Mouse (Mus musculus): ENCODE measurements around the gene Sec24b. TPM values are rescaled to one million over a fixed set of nuclear protein-coding genes. Genes with fewer than 3 reads are reported as not detected.

Sec24b gene
- total and polyA plus RNA-seq, 2 experiments from 2014 or later: 12.9 to 22.7 TPM

- TF ChIP-seq EP300 (IDR thresholded peaks at IDR 0.05; ENCODE audit: low read depth) (no peak), CTCF (IDR thresholded peaks at IDR 0.05; ENCODE audit: low read depth) (no peak)
- Histone ChIP-seq H3K4me3 (ENCODE audit: low read depth, low read length) (no peak overlapping the region), H3K4me2 (ENCODE audit: low read depth, low read length) (no peak overlapping the region), H3K4me1 (ENCODE audit: control insufficient read depth, insufficient read depth) (no peaks in the 10 kb centered on the region), H3K9ac (replicated peaks; ENCODE audit: low read depth, low read length) (no peak overlapping the region), H3K36me3 (replicated peaks; ENCODE audit: control insufficient read depth, insufficient read depth, low read length) (no peaks in the 10 kb centered on the region), H3K27ac (ENCODE audit: low read depth) (no peak overlapping the region), H3K9me3 (replicated peaks; ENCODE audit: control insufficient read depth, low read length) (no peaks in the 10 kb centered on the region), H3K27me3 (ENCODE audit: control insufficient read depth, insufficient read depth, low read length) (no peaks in the 10 kb centered on the region)
- ATAC-seq (ENCODE audit: insufficient read depth, low read depth): no peak
- 60% methylated on average over 9 of the region's 9 CpGs for WGBS
- DNase-seq (ENCODE audit: low spot score): no peak
Observed at GRCm38 (mm10) chr3:129936561-129936960, 124.8 kb downstream of the Sec24b start.

Other genes with a start within 250 kb of the Sec24b start
- gene Rrh, start 239.0 kb downstream of the Sec24b start, total RNA-seq (2014; rRNA removed; ENCODE audit: low replicate concordance): not detected in 2 replicates
- gene Rrh, start 239.0 kb downstream of the Sec24b start, polyA plus RNA-seq (2015; fragmentation: Nextera tagmentation; extraction: Ambion mirVana): 0.11 TPM in 1 of 2 replicates, not detected in the other
- 0.11 and 0.85 TPM in 2 replicates for gene Gar1, start 230.2 kb downstream of the Sec24b start, total RNA-seq (2014; rRNA removed; ENCODE audit: low replicate concordance)
- gene Gar1, start 230.2 kb downstream of the Sec24b start, polyA plus RNA-seq (2015; fragmentation: Nextera tagmentation; extraction: Ambion mirVana): 14.7 and 15.6 TPM in 2 replicates
- gene Cfi, start 225.7 kb downstream of the Sec24b start, total RNA-seq (2014; rRNA removed; ENCODE audit: low replicate concordance): 0.27 and 2.4 TPM in 2 replicates
- gene Cfi, start 225.7 kb downstream of the Sec24b start, polyA plus RNA-seq (2015; fragmentation: Nextera tagmentation; extraction: Ambion mirVana): 1.0 TPM in 2 replicates
- gene Pla2g12a, start 182.9 kb downstream of the Sec24b start, total RNA-seq (2014; rRNA removed; ENCODE audit: low replicate concordance): 48.7 and 52.2 TPM in 2 replicates
- 44.1 and 50.2 TPM in 2 replicates for gene Pla2g12a, start 182.9 kb downstream of the Sec24b start, polyA plus RNA-seq (2015; fragmentation: Nextera tagmentation; extraction: Ambion mirVana)
- gene Casp6, start 160.1 kb downstream of the Sec24b start, total RNA-seq (2014; rRNA removed; ENCODE audit: low replicate concordance): 17.2 and 20.8 TPM in 2 replicates
- 48.7 and 55.0 TPM in 2 replicates for gene Casp6, start 160.1 kb downstream of the Sec24b start, polyA plus RNA-seq (2015; fragmentation: Nextera tagmentation; extraction: Ambion mirVana)
- gene Mcub, start 91.3 kb downstream of the Sec24b start, total RNA-seq (2014; rRNA removed; ENCODE audit: low replicate concordance): 4.3 TPM in 1 of 2 replicates, not detected in the other
- gene Mcub, start 91.3 kb downstream of the Sec24b start, polyA plus RNA-seq (2015; fragmentation: Nextera tagmentation; extraction: Ambion mirVana): 2.8 TPM in 2 replicates
- 0.92 and 2.0 TPM in 2 replicates for gene Col25a1, start 69.9 kb upstream of the Sec24b start, total RNA-seq (2014; rRNA removed; ENCODE audit: low replicate concordance)
- 0.67 and 0.71 TPM in 2 replicates for gene Col25a1, start 69.9 kb upstream of the Sec24b start, polyA plus RNA-seq (2015; fragmentation: Nextera tagmentation; extraction: Ambion mirVana)